Mouse (Mus musculus) heart, embryonic 15.5 days (tissue): Measurements from ENCODE around the gene Itpkb. TPM values are rescaled to one million over a fixed set of nuclear protein-coding genes. Genes with fewer than 3 reads are reported as not detected.

Experiments
- ATAC-seq: fragments of 200-750 bp; cut with Nextera tagmentation; replicated peaks from 2 replicates; pipeline ENCODE4 v1.8.0; 2017; ENCODE audit warnings: low read depth, moderate TSS enrichment; ENCODE audit not compliant: insufficient number of reproducible peaks, insufficient read depth, low FRiP score
- H3K27ac ChIP-seq: fragments of 300-500 bp; sonication (generic); 2 replicates; pipeline ENCODE4 v1.5.1; 2015; ENCODE audit warnings: mild to moderate bottlenecking, inconsistent platforms
- H3K27me3 ChIP-seq: fragments of 300-500 bp; sonication (generic); 2 replicates; pipeline ENCODE4 v1.6.1; 2015; ENCODE audit warnings: inconsistent platforms
- H3K36me3 ChIP-seq: fragments of 300-500 bp; sonication (generic); 2 replicates; pipeline ENCODE4 v1.6.1; 2015; ENCODE audit warnings: mild to moderate bottlenecking, inconsistent platforms
- H3K4me1 ChIP-seq: fragments of 300-500 bp; sonication (generic); replicated peaks from 2 replicates; pipeline ENCODE4 v1.6.1; 2015; ENCODE audit warnings: inconsistent platforms
- H3K4me2 ChIP-seq: fragments of 300-500 bp; sonication (generic); 2 replicates; pipeline ENCODE4 v1.6.1; 2015; ENCODE audit warnings: inconsistent platforms, mild to moderate bottlenecking, moderate library complexity
- H3K4me3 ChIP-seq: fragments of 300-500 bp; sonication (generic); 2 replicates; pipeline ENCODE4 v1.5.1; 2015; ENCODE audit warnings: mild to moderate bottlenecking, inconsistent platforms
- H3K9ac ChIP-seq: fragments of 300-500 bp; sonication (generic); 2 replicates; pipeline ENCODE4 v1.6.1; 2015; ENCODE audit warnings: mild to moderate bottlenecking, inconsistent platforms
- H3K9me3 ChIP-seq: fragments of 300-500 bp; sonication (generic); replicated peaks from 2 replicates; pipeline ENCODE4 v1.6.1; 2016; ENCODE audit warnings: inconsistent platforms
- WGBS: fragments of 180-500 bp; shearing (Covaris S2); methylation state at CpG from one replicate; pipeline ENCODE4 v1.1.7; 2015; ENCODE audit warnings: mixed read lengths; 5-methylcytosine and 5-hydroxymethylcytosine counted together
- polyA plus RNA-seq: library from polyadenylated mRNA; unstranded; fragments of >200 nt; fragmentation: Nextera tagmentation; extraction: Ambion mirVana; gene quantifications from 2 replicates; pipeline ENCODE4 v1.2.1, GENCODE M21; 2015

The Itpkb gene
- polyA plus RNA-seq, 1 experiment from 2014 or later: 6.1 TPM

- 0 out of 2 replicates have a peak, but pooled peaks have one; percentile 40 for ATAC-seq
- peak overlapping the region; percentile 80 for H3K4me3 ChIP-seq
- no peaks in the 10 kb centered on the region for H3K9me3 ChIP-seq
- peaks cover 56% of the 10 kb centered on the region for H3K4me1 ChIP-seq
- peak overlapping the region; percentile 89 for H3K4me2 ChIP-seq
- H3K27ac ChIP-seq: peak overlapping the region; percentile 93; the same call in 1 of the 2 replicates
- H3K9ac ChIP-seq: peak overlapping the region; percentile 85
- H3K36me3 ChIP-seq: 0 out of 2 replicates have a peak, but pooled peaks cover 7% of the 10 kb centered on the region
- WGBS: 7% methylated on average over 60 of the region's 72 CpGs
- peaks cover 15% of the 10 kb centered on the region for H3K27me3 ChIP-seq
These were observed 2.0 kb downstream of the Itpkb start for GRCm38 (mm10) chr1:180332076-180332927.

- Histone ChIP-seq H3K27ac (no peak overlapping the region), H3K27me3 (peaks cover 15% of the 10 kb centered on the region), H3K9me3 (no peaks in the 10 kb centered on the region), H3K36me3 (0 out of 2 replicates have a peak, but pooled peaks cover 7% of the 10 kb centered on the region), H3K4me1 (peaks cover 56% of the 10 kb centered on the region), H3K4me3 (peak overlapping the region; percentile 80), H3K9ac (peak overlapping the region; percentile 85), H3K4me2 (peak overlapping the region; percentile 89)
- no peak for ATAC-seq
- WGBS: 43% methylated on average over 14 of the region's 14 CpGs
These were observed 2.7 kb downstream of the Itpkb start for GRCm38 (mm10) chr1:180332928-180333440.

- no peak for ATAC-seq
- Histone ChIP-seq H3K9me3 (no peaks in the 10 kb centered on the region), H3K4me2 (peak overlapping the region; percentile 89), H3K27me3 (peaks cover 15% of the 10 kb centered on the region), H3K4me1 (peaks cover 56% of the 10 kb centered on the region), H3K27ac (no peak overlapping the region), H3K4me3 (peak overlapping the region; percentile 80), H3K9ac (peak overlapping the region; percentile 85; the same call in 1 of the 2 replicates), H3K36me3 (0 out of 2 replicates have a peak, but pooled peaks cover 7% of the 10 kb centered on the region)
- WGBS: 54% methylated on average over 6 of the region's 6 CpGs
These were observed 3.3 kb downstream of the Itpkb start for GRCm38 (mm10) chr1:180333588-180333987.

GRCm38 (mm10) chr1:180334541-180334940 lies 4.3 kb downstream of the Itpkb start:
- Histone ChIP-seq H3K4me2 (peak overlapping the region; percentile 89), H3K27ac (no peak overlapping the region), H3K9me3 (no peaks in the 10 kb centered on the region), H3K4me1 (peaks cover 48% of the 10 kb centered on the region), H3K9ac (no peak overlapping the region), H3K27me3 (peaks cover 15% of the 10 kb centered on the region), H3K4me3 (peak overlapping the region; percentile 80), H3K36me3 (0 out of 2 replicates have a peak, but pooled peaks cover 7% of the 10 kb centered on the region)
- WGBS: 71% methylated on average over 6 of the region's 6 CpGs
- ATAC-seq: no peak

- no peak for ATAC-seq
- Histone ChIP-seq H3K4me1 (peaks cover 44% of the 10 kb centered on the region), H3K9ac (0 out of 2 replicates have a peak overlapping the region, but pooled peaks have one; percentile 14), H3K36me3 (0 out of 2 replicates have a peak, but pooled peaks cover 7% of the 10 kb centered on the region), H3K9me3 (no peaks in the 10 kb centered on the region), H3K27ac (no peak overlapping the region), H3K4me3 (peak overlapping the region; percentile 80), H3K27me3 (peaks cover 15% of the 10 kb centered on the region), H3K4me2 (peak overlapping the region; percentile 89)
- 69% methylated on average over 12 of the region's 12 CpGs for WGBS
These were observed 5.5 kb downstream of the Itpkb start for GRCm38 (mm10) chr1:180335513-180336375.

- no peaks in the 10 kb centered on the region for H3K9me3 ChIP-seq
- no peak overlapping the region for H3K27ac ChIP-seq
- H3K4me1 ChIP-seq: peaks cover 26% of the 10 kb centered on the region
- H3K27me3 ChIP-seq: peaks cover 11% of the 10 kb centered on the region
- H3K4me2 ChIP-seq: no peak overlapping the region
- WGBS: 78% methylated on average over 8 of the region's 8 CpGs
- 0 out of 2 replicates have a peak, but pooled peaks cover 4% of the 10 kb centered on the region for H3K36me3 ChIP-seq
- ATAC-seq: no peak
- no peak overlapping the region for H3K4me3 ChIP-seq
- H3K9ac ChIP-seq: no peak overlapping the region
These were observed 8.1 kb downstream of the Itpkb start for GRCm38 (mm10) chr1:180338358-180338757.

- Histone ChIP-seq H3K4me3 (no peak overlapping the region), H3K9ac (no peak overlapping the region), H3K27me3 (peaks cover 4% of the 10 kb centered on the region; the same call in 1 of the 2 replicates), H3K27ac (no peak overlapping the region), H3K4me1 (peaks cover 27% of the 10 kb centered on the region), H3K9me3 (no peaks in the 10 kb centered on the region), H3K36me3 (0 out of 2 replicates have a peak, but pooled peaks cover 3% of the 10 kb centered on the region), H3K4me2 (no peak overlapping the region)
- ATAC-seq: no peak
- 73% methylated on average over 5 of the region's 5 CpGs for WGBS
These were observed 8.9 kb downstream of the Itpkb start for GRCm38 (mm10) chr1:180339143-180339542.

GRCm38 (mm10) chr1:180342944-180343343 lies 12.7 kb downstream of the Itpkb start:
- H3K27ac ChIP-seq: no peak overlapping the region
- H3K27me3 ChIP-seq: no peaks in the 10 kb centered on the region
- no peaks in the 10 kb centered on the region for H3K36me3 ChIP-seq
- no peak for ATAC-seq
- 70% methylated on average over 7 of the region's 7 CpGs for WGBS
- no peak overlapping the region for H3K4me2 ChIP-seq
- peaks cover 16% of the 10 kb centered on the region for H3K4me1 ChIP-seq
- no peak overlapping the region for H3K9ac ChIP-seq
- no peak overlapping the region for H3K4me3 ChIP-seq
- no peaks in the 10 kb centered on the region for H3K9me3 ChIP-seq

GRCm38 (mm10) chr1:180343434-180344210 lies 13.3 kb downstream of the Itpkb start:
- H3K4me2 ChIP-seq: no peak overlapping the region
- WGBS: 25% methylated on average over 8 of the region's 8 CpGs
- H3K9ac ChIP-seq: no peak overlapping the region
- H3K9me3 ChIP-seq: no peaks in the 10 kb centered on the region
- no peaks in the 10 kb centered on the region for H3K27me3 ChIP-seq
- no peak overlapping the region for H3K4me3 ChIP-seq
- no peak for ATAC-seq
- H3K27ac ChIP-seq: no peak overlapping the region
- peaks cover 16% of the 10 kb centered on the region for H3K4me1 ChIP-seq
- H3K36me3 ChIP-seq: no peaks in the 10 kb centered on the region

GRCm38 (mm10) chr1:180345098-180345497 lies 14.8 kb downstream of the Itpkb start:
- ATAC-seq: no peak
- 89% methylated on average over 5 of the region's 5 CpGs for WGBS
- no peaks in the 10 kb centered on the region for H3K9me3 ChIP-seq
- H3K4me3 ChIP-seq: no peak overlapping the region
- H3K9ac ChIP-seq: no peak overlapping the region
- no peak overlapping the region for H3K27ac ChIP-seq
- H3K4me2 ChIP-seq: no peak overlapping the region
- no peaks in the 10 kb centered on the region for H3K27me3 ChIP-seq
- peaks cover 19% of the 10 kb centered on the region for H3K4me1 ChIP-seq
- H3K36me3 ChIP-seq: no peaks in the 10 kb centered on the region
